Mouse (Mus musculus) midbrain, embryonic 13.5 days (tissue): ENCODE measurements around the gene Egln1. TPM values are rescaled to one million over a fixed set of nuclear protein-coding genes. Genes with fewer than 3 reads are reported as not detected.

Source experiments
- ATAC-seq: fragments of 200-750 bp; cut with Nextera tagmentation; 2 replicates; pipeline ENCODE4 v1.8.0; 2017; ENCODE audit warnings: mild to moderate bottlenecking, moderate TSS enrichment, moderate library complexity
- H3K27ac ChIP-seq: fragments of 300-500 bp; sonication (generic); 2 replicates; pipeline ENCODE4 v1.5.1; 2015; ENCODE audit warnings: inconsistent platforms, mild to moderate bottlenecking, moderate library complexity
- H3K27me3 ChIP-seq: fragments of 300-500 bp; sonication (generic); 2 replicates; pipeline ENCODE4 v1.6.1; 2015; ENCODE audit warnings: mild to moderate bottlenecking, inconsistent platforms
- H3K36me3 ChIP-seq: fragments of 300-500 bp; sonication (generic); 2 replicates; pipeline ENCODE4 v1.6.1; 2015; ENCODE audit warnings: mild to moderate bottlenecking, inconsistent platforms
- H3K4me1 ChIP-seq: fragments of 300-500 bp; sonication (generic); replicated peaks from 2 replicates; pipeline ENCODE4 v1.6.1; 2015; ENCODE audit warnings: inconsistent platforms
- H3K4me2 ChIP-seq: fragments of 300-500 bp; sonication (generic); replicated peaks from 2 replicates; pipeline ENCODE4 v1.6.1; 2015; ENCODE audit warnings: moderate library complexity, mild to moderate bottlenecking, inconsistent platforms
- H3K4me3 ChIP-seq: fragments of 300-500 bp; sonication (generic); replicated peaks from 2 replicates; pipeline ENCODE4 v1.5.1; 2015; ENCODE audit warnings: mild to moderate bottlenecking, inconsistent platforms
- H3K9ac ChIP-seq: fragments of 300-500 bp; sonication (generic); replicated peaks from 2 replicates; pipeline ENCODE4 v1.6.1; 2015; ENCODE audit warnings: mild to moderate bottlenecking, inconsistent platforms
- H3K9me3 ChIP-seq: fragments of 300-500 bp; sonication (generic); 2 replicates; pipeline ENCODE4 v1.6.1; 2016; ENCODE audit warnings: mild to moderate bottlenecking, inconsistent platforms
- WGBS: fragments of 180-500 bp; shearing (Covaris S2); methylation state at CpG from one replicate; pipeline ENCODE4 v1.1.7; 2015; 5-methylcytosine and 5-hydroxymethylcytosine counted together
- polyA plus RNA-seq: library from polyadenylated mRNA; unstranded; fragments of >200 nt; fragmentation: Nextera tagmentation; extraction: Ambion mirVana; gene quantifications from 2 replicates; pipeline ENCODE4 v1.2.1, GENCODE M21; 2015

Egln1 gene
- polyA plus RNA-seq, 1 experiment from 2014 or later, result 18.0 TPM

- Histone ChIP-seq H3K36me3 (peaks cover 31% of the 10 kb centered on the region), H3K27ac (no peak overlapping the region), H3K9me3 (no peaks in the 10 kb centered on the region), H3K27me3 (no peaks in the 10 kb centered on the region), H3K9ac (no peak overlapping the region), H3K4me3 (no peak overlapping the region), H3K4me2 (no peak overlapping the region), H3K4me1 (no peaks in the 10 kb centered on the region)
- ATAC-seq, result no peak
- 93% methylated on average over 4 of the region's 4 CpGs for WGBS
Measured at GRCm38 (mm10) chr8:124937293-124937692, 11.8 kb downstream of the Egln1 start.

GRCm38 (mm10) chr8:124936699-124937098 lies 12.4 kb downstream of the Egln1 start:
- H3K27ac ChIP-seq, result no peak overlapping the region
- no peaks in the 10 kb centered on the region for H3K9me3 ChIP-seq
- WGBS, result 96% methylated on average over 10 of the region's 10 CpGs
- H3K4me3 ChIP-seq, result no peak overlapping the region
- H3K36me3 ChIP-seq, result peaks cover 31% of the 10 kb centered on the region
- H3K9ac ChIP-seq, result no peak overlapping the region
- no peaks in the 10 kb centered on the region for H3K27me3 ChIP-seq
- no peak overlapping the region for H3K4me2 ChIP-seq
- no peak for ATAC-seq
- no peaks in the 10 kb centered on the region for H3K4me1 ChIP-seq

GRCm38 (mm10) chr8:124935116-124935515 lies 14.0 kb downstream of the Egln1 start:
- ATAC-seq, result no peak
- H3K4me2 ChIP-seq, result no peak overlapping the region
- no peak overlapping the region for H3K9ac ChIP-seq
- no peaks in the 10 kb centered on the region for H3K4me1 ChIP-seq
- no peaks in the 10 kb centered on the region for H3K9me3 ChIP-seq
- H3K36me3 ChIP-seq, result peaks cover 25% of the 10 kb centered on the region
- no peak overlapping the region for H3K27ac ChIP-seq
- 91% methylated on average over 5 of the region's 5 CpGs for WGBS
- H3K27me3 ChIP-seq, result no peaks in the 10 kb centered on the region
- H3K4me3 ChIP-seq, result no peak overlapping the region

- H3K4me2 ChIP-seq, result no peak overlapping the region
- H3K36me3 ChIP-seq, result peaks cover 5% of the 10 kb centered on the region
- no peaks in the 10 kb centered on the region for H3K4me1 ChIP-seq
- no peak overlapping the region for H3K27ac ChIP-seq
- 92% methylated on average over 3 of the region's 3 CpGs for WGBS
- no peaks in the 10 kb centered on the region for H3K27me3 ChIP-seq
- ATAC-seq, result no peak
- no peak overlapping the region for H3K4me3 ChIP-seq
- H3K9ac ChIP-seq, result no peak overlapping the region
- no peaks in the 10 kb centered on the region for H3K9me3 ChIP-seq
Measured at GRCm38 (mm10) chr8:124932435-124932834, 16.7 kb downstream of the Egln1 start.

GRCm38 (mm10) chr8:124930649-124931048 lies 18.5 kb downstream of the Egln1 start:
- no peak for ATAC-seq
- Histone ChIP-seq H3K27ac (no peak overlapping the region), H3K4me3 (no peak overlapping the region), H3K4me1 (no peaks in the 10 kb centered on the region), H3K9ac (no peak overlapping the region), H3K36me3 (peaks cover 11% of the 10 kb centered on the region; the same call in 1 of the 2 replicates), H3K4me2 (no peak overlapping the region), H3K27me3 (no peaks in the 10 kb centered on the region), H3K9me3 (no peaks in the 10 kb centered on the region)
- WGBS, result 84% methylated on average over 4 of the region's 4 CpGs

GRCm38 (mm10) chr8:124930086-124930485 lies 19.0 kb downstream of the Egln1 start:
- H3K9ac ChIP-seq, result no peak overlapping the region
- no peaks in the 10 kb centered on the region for H3K27me3 ChIP-seq
- no peaks in the 10 kb centered on the region for H3K9me3 ChIP-seq
- no peak overlapping the region for H3K4me2 ChIP-seq
- H3K27ac ChIP-seq, result no peak overlapping the region
- ATAC-seq, result no peak
- H3K36me3 ChIP-seq, result peaks cover 11% of the 10 kb centered on the region; the same call in 1 of the 2 replicates
- no peaks in the 10 kb centered on the region for H3K4me1 ChIP-seq
- no peak overlapping the region for H3K4me3 ChIP-seq
- WGBS, result 96% methylated on average over 13 of the region's 13 CpGs

GRCm38 (mm10) chr8:124929006-124929405 lies 20.1 kb downstream of the Egln1 start:
- Histone ChIP-seq H3K4me3 (no peak overlapping the region), H3K4me2 (no peak overlapping the region), H3K9me3 (no peaks in the 10 kb centered on the region), H3K27ac (no peak overlapping the region), H3K36me3 (peaks cover 11% of the 10 kb centered on the region; the same call in 1 of the 2 replicates), H3K9ac (no peak overlapping the region), H3K4me1 (0 out of 2 replicates have a peak, but pooled peaks cover 5% of the 10 kb centered on the region), H3K27me3 (no peaks in the 10 kb centered on the region)
- 95% methylated on average over 11 of the region's 11 CpGs for WGBS
- ATAC-seq, result no peak

- Histone ChIP-seq H3K9me3 (no peaks in the 10 kb centered on the region), H3K36me3 (peaks cover 11% of the 10 kb centered on the region; the same call in 1 of the 2 replicates), H3K4me3 (no peak overlapping the region), H3K4me1 (0 out of 2 replicates have a peak, but pooled peaks cover 5% of the 10 kb centered on the region), H3K27me3 (no peaks in the 10 kb centered on the region), H3K27ac (no peak overlapping the region), H3K9ac (no peak overlapping the region), H3K4me2 (no peak overlapping the region)
- WGBS, result 88% methylated on average over 10 of the region's 10 CpGs
- no peak for ATAC-seq
Measured at GRCm38 (mm10) chr8:124926351-124926771, 22.8 kb downstream of the Egln1 start.

- Histone ChIP-seq H3K27ac (no peak overlapping the region), H3K4me2 (no peak overlapping the region), H3K9ac (no peak overlapping the region), H3K9me3 (no peaks in the 10 kb centered on the region), H3K27me3 (no peaks in the 10 kb centered on the region), H3K36me3 (0 out of 2 replicates have a peak, but pooled peaks cover 11% of the 10 kb centered on the region), H3K4me1 (0 out of 2 replicates have a peak, but pooled peaks cover 5% of the 10 kb centered on the region), H3K4me3 (no peak overlapping the region)
- 91% methylated on average over 14 of the region's 14 CpGs for WGBS
- ATAC-seq, result no peak
Measured at GRCm38 (mm10) chr8:124925544-124926266, 23.4 kb downstream of the Egln1 start.

GRCm38 (mm10) chr8:124923971-124924652 lies 25.0 kb downstream of the Egln1 start:
- 82% methylated on average over 15 of the region's 15 CpGs for WGBS
- no peak overlapping the region for H3K4me3 ChIP-seq
- no peak overlapping the region for H3K4me2 ChIP-seq
- H3K27ac ChIP-seq, result no peak overlapping the region
- no peaks in the 10 kb centered on the region for H3K9me3 ChIP-seq
- 0 out of 2 replicates have a peak, but pooled peaks cover 11% of the 10 kb centered on the region for H3K36me3 ChIP-seq
- H3K27me3 ChIP-seq, result no peaks in the 10 kb centered on the region
- H3K4me1 ChIP-seq, result 0 out of 2 replicates have a peak, but pooled peaks cover 5% of the 10 kb centered on the region
- ATAC-seq, result no peak
- H3K9ac ChIP-seq, result no peak overlapping the region

GRCm38 (mm10) chr8:124922490-124923089 lies 26.5 kb downstream of the Egln1 start:
- Histone ChIP-seq H3K27ac (no peak overlapping the region), H3K9me3 (no peaks in the 10 kb centered on the region), H3K4me2 (no peak overlapping the region), H3K9ac (no peak overlapping the region), H3K27me3 (no peaks in the 10 kb centered on the region), H3K4me3 (no peak overlapping the region), H3K36me3 (0 out of 2 replicates have a peak, but pooled peaks cover 11% of the 10 kb centered on the region), H3K4me1 (peaks cover 5% of the 10 kb centered on the region)
- WGBS, result 83% methylated on average over 11 of the region's 11 CpGs
- ATAC-seq, result no peak
